Mouse (Mus musculus): ENCODE results near the gene Trib3.

Trib3 gene

GRCm38 (mm10) chr2:152346776-152347465, 3.1 kb upstream of the Trib3 start:
- no peak for DNase-seq (ENCODE audit: low read depth, low spot score)

GRCm38 (mm10) chr2:152345393-152345792, 1.6 kb upstream of the Trib3 start:
- DNase-seq (ENCODE audit: low read depth, low spot score): no peak

GRCm38 (mm10) chr2:152344909-152345308, 1.1 kb upstream of the Trib3 start:
- no peak for DNase-seq (ENCODE audit: low read depth, low spot score)

GRCm38 (mm10) chr2:152344361-152344760, 529 bp upstream of the Trib3 start:
- DNase-seq (ENCODE audit: low read depth, low spot score): no peak

GRCm38 (mm10) chr2:152339631-152340179, 4.1 kb downstream of the Trib3 start:
- no peak for DNase-seq (ENCODE audit: low read depth, low spot score)

GRCm38 (mm10) chr2:152338319-152338718, 5.5 kb downstream of the Trib3 start:
- no peak for DNase-seq (ENCODE audit: low read depth, low spot score)

- no peak for DNase-seq (ENCODE audit: low read depth, low spot score)
Observed at GRCm38 (mm10) chr2:152337591-152338212, 6.1 kb downstream of the Trib3 start.

GRCm38 (mm10) chr2:152336856-152337255, 7.0 kb downstream of the Trib3 start:
- no peak for DNase-seq (ENCODE audit: low read depth, low spot score)

GRCm38 (mm10) chr2:152335289-152335820, 8.5 kb downstream of the Trib3 start:
- DNase-seq (ENCODE audit: low read depth, low spot score): no peak

- peak; percentile 21 for DNase-seq (ENCODE audit: low read depth, low spot score)
Observed at GRCm38 (mm10) chr2:152333345-152334006, 10.4 kb downstream of the Trib3 start.

- DNase-seq (ENCODE audit: low read depth, low spot score): peak; percentile 97
Observed at GRCm38 (mm10) chr2:152332101-152332825, 11.6 kb downstream of the Trib3 start, which contains the start of gene Rbck1. TSS of gene Rbck1 (minus strand) at chr2:152332653.

GRCm38 (mm10) chr2:152330858-152331423, 12.9 kb downstream of the Trib3 start:
- peak; percentile 45 for DNase-seq (ENCODE audit: low read depth, low spot score)

- DNase-seq (ENCODE audit: low read depth, low spot score): no peak
Observed at GRCm38 (mm10) chr2:152327980-152328379, 15.9 kb downstream of the Trib3 start.

- DNase-seq (ENCODE audit: low read depth, low spot score): no peak
Observed at GRCm38 (mm10) chr2:152326654-152327053, 17.2 kb downstream of the Trib3 start.

GRCm38 (mm10) chr2:152326157-152326556, 17.7 kb downstream of the Trib3 start:
- DNase-seq (ENCODE audit: low read depth, low spot score): no peak

GRCm38 (mm10) chr2:152324842-152325241, 19.0 kb downstream of the Trib3 start:
- no peak for DNase-seq (ENCODE audit: low read depth, low spot score)

GRCm38 (mm10) chr2:152323971-152324370, 19.9 kb downstream of the Trib3 start:
- no peak for DNase-seq (ENCODE audit: low read depth, low spot score)

- DNase-seq (ENCODE audit: low read depth, low spot score): no peak
Observed at GRCm38 (mm10) chr2:152322198-152322597, 21.6 kb downstream of the Trib3 start.

- no peak for DNase-seq (ENCODE audit: low read depth, low spot score)
Observed at GRCm38 (mm10) chr2:152321558-152321957, 22.3 kb downstream of the Trib3 start.

GRCm38 (mm10) chr2:152317054-152317453, 26.8 kb downstream of the Trib3 start:
- DNase-seq (ENCODE audit: low read depth, low spot score): no peak

GRCm38 (mm10) chr2:152313926-152314325, 29.9 kb downstream of the Trib3 start:
- DNase-seq (ENCODE audit: low read depth, low spot score): no peak

Measured in A20 (cell line).